Mouse (Mus musculus): Measurements from ENCODE around the gene Dst. TPM values are rescaled to one million over a fixed set of nuclear protein-coding genes. Genes with fewer than 3 reads are reported as not detected.
A peak's percentile ranks its signal among the peaks of the same experiment; 100 is the strongest.

The Dst gene
- 100 to 1,000 TPM; 249 to 270 TPM for total RNA-seq (2021)

- DNase-seq (ENCODE audit: extremely low spot score in 1 of 2, low spot score in 2 of 2) = no peak
- intact Hi-C loops (cut with DNase I) = loop anchor here (5.0 kb wide), 1 partner anchor 54 kb away; no protein-coding TSS in a partner anchor
Observed at GRCm38 (mm10) chr1:33908191-33908962, at the start of gene Dst. TSS of gene Dst (plus strand) at chr1:33908225.

GRCm38 (mm10) chr1:33869031-33869430 is 39.0 kb upstream of the Dst start:
- DNase-seq (ENCODE audit: extremely low spot score in 1 of 2, low spot score in 2 of 2) = no peak
- intact Hi-C loops (cut with DNase I) = no loop called here

GRCm38 (mm10) chr1:33869437-33869836 is 38.6 kb upstream of the Dst start:
- intact Hi-C loops (cut with DNase I) = no loop called here
- DNase-seq (ENCODE audit: extremely low spot score in 1 of 2, low spot score in 2 of 2) = no peak

GRCm38 (mm10) chr1:33873561-33873960 is 34.5 kb upstream of the Dst start:
- intact Hi-C loops (cut with DNase I) = no loop called here
- DNase-seq (ENCODE audit: extremely low spot score in 1 of 2, low spot score in 2 of 2) = no peak

GRCm38 (mm10) chr1:33875691-33876090 is 32.3 kb upstream of the Dst start:
- DNase-seq (ENCODE audit: extremely low spot score in 1 of 2, low spot score in 2 of 2) = peak in 1 of 2 experiments; percentile 33
- intact Hi-C loops (cut with DNase I) = no loop called here

GRCm38 (mm10) chr1:33876416-33876815 is 31.6 kb upstream of the Dst start:
- intact Hi-C loops (cut with DNase I) = no loop called here
- DNase-seq (ENCODE audit: extremely low spot score in 1 of 2, low spot score in 2 of 2) = no peak

GRCm38 (mm10) chr1:33878170-33878569 is 29.9 kb upstream of the Dst start:
- DNase-seq (ENCODE audit: extremely low spot score in 1 of 2, low spot score in 2 of 2) = no peak
- intact Hi-C loops (cut with DNase I) = no loop called here

GRCm38 (mm10) chr1:33883102-33883839 is 24.8 kb upstream of the Dst start:
- intact Hi-C loops (cut with DNase I) = no loop called here
- peak; percentile 23 to 29 for DNase-seq (ENCODE audit: extremely low spot score in 1 of 2, low spot score in 2 of 2)

- intact Hi-C loops (cut with DNase I) = loop anchor here (5.0 kb wide), 1 partner anchor 75 kb away; no protein-coding TSS in a partner anchor
- peak; percentile 24 to 65 for DNase-seq (ENCODE audit: extremely low spot score in 1 of 2, low spot score in 2 of 2)
Observed at GRCm38 (mm10) chr1:33892784-33893183, 15.2 kb upstream of the Dst start.

GRCm38 (mm10) chr1:33896116-33896515 is 11.9 kb upstream of the Dst start:
- DNase-seq (ENCODE audit: extremely low spot score in 1 of 2, low spot score in 2 of 2) = no peak
- intact Hi-C loops (cut with DNase I) = no loop called here

GRCm38 (mm10) chr1:33896666-33897065 is 11.4 kb upstream of the Dst start:
- no peak for DNase-seq (ENCODE audit: extremely low spot score in 1 of 2, low spot score in 2 of 2)
- intact Hi-C loops (cut with DNase I) = no loop called here

- intact Hi-C loops (cut with DNase I) = no loop called here
- DNase-seq (ENCODE audit: extremely low spot score in 1 of 2, low spot score in 2 of 2) = no peak
Observed at GRCm38 (mm10) chr1:33897426-33897825, 10.6 kb upstream of the Dst start.

- DNase-seq (ENCODE audit: extremely low spot score in 1 of 2, low spot score in 2 of 2) = no peak
- intact Hi-C loops (cut with DNase I) = no loop called here
Observed at GRCm38 (mm10) chr1:33898373-33898772, 9.7 kb upstream of the Dst start.

- intact Hi-C loops (cut with DNase I) = no loop called here
- no peak for DNase-seq (ENCODE audit: extremely low spot score in 1 of 2, low spot score in 2 of 2)
Observed at GRCm38 (mm10) chr1:33900175-33900574, 7.8 kb upstream of the Dst start.

GRCm38 (mm10) chr1:33903587-33903986 is 4.4 kb upstream of the Dst start:
- peak in 1 of 2 experiments; percentile 43 for DNase-seq (ENCODE audit: extremely low spot score in 1 of 2, low spot score in 2 of 2)
- intact Hi-C loops (cut with DNase I) = no loop called here

- intact Hi-C loops (cut with DNase I) = loop anchor here (5.0 kb wide), 1 partner anchor 56 kb away; no protein-coding TSS in a partner anchor
Observed at GRCm38 (mm10) chr1:33906216-33906615, 1.8 kb upstream of the Dst start.

GRCm38 (mm10) chr1:33906927-33907326 is 1.1 kb upstream of the Dst start:
- DNase-seq (ENCODE audit: extremely low spot score in 1 of 2, low spot score in 2 of 2) = peak in 1 of 2 experiments; percentile 59
- intact Hi-C loops (cut with DNase I) = loop anchor here (5.0 kb wide), 1 partner anchor 55 kb away; no protein-coding TSS in a partner anchor

More at GRCm38 (mm10) chr1:33906216-33906615, 1.8 kb upstream of the Dst start:
- DNase-seq (ENCODE audit: extremely low spot score in 1 of 2, low spot score in 2 of 2) = no peak

- intact Hi-C loops (cut with DNase I) = loop anchor here (5.0 kb wide), 1 partner anchor 55 kb away; no protein-coding TSS in a partner anchor
- DNase-seq (ENCODE audit: extremely low spot score in 1 of 2, low spot score in 2 of 2) = peak; percentile 55 to 87
Observed at GRCm38 (mm10) chr1:33907421-33908190, 419 bp upstream of the Dst start, which contains the start of gene Bend6. TSS of gene Bend6 (minus strand) at chr1:33907816.

- no peak for DNase-seq (ENCODE audit: extremely low spot score in 1 of 2, low spot score in 2 of 2)
- intact Hi-C loops (cut with DNase I) = no loop called here
Observed at GRCm38 (mm10) chr1:33911589-33911988, 3.6 kb downstream of the Dst start.
